Mouse (Mus musculus): ENCODE measurements at regions not wholly inside any gene's neighbourhood (a gene's known extent, or its start where the extent isn't known, plus 50 kb on each side); places are given as distances from the start of the nearest gene placed in this dataset.

- no peak for DNase-seq
These were observed 241.6 kb upstream of the Il12b start for GRCm38 (mm10) chr11:44158236-44158635.

GRCm38 (mm10) chr11:44161734-44162418, 238.0 kb upstream of the Il12b start:
- no peak for DNase-seq

GRCm38 (mm10) chr11:44163049-44163448, 236.8 kb upstream of the Il12b start:
- DNase-seq = no peak

- DNase-seq = no peak
These were observed 236.1 kb upstream of the Il12b start for GRCm38 (mm10) chr11:44163748-44164147.

- no peak for DNase-seq
These were observed 235.7 kb upstream of the Il12b start for GRCm38 (mm10) chr11:44164186-44164585.

- DNase-seq = no peak
These were observed 232.0 kb upstream of the Il12b start for GRCm38 (mm10) chr11:44167724-44168500.

GRCm38 (mm10) chr11:44172478-44172877, 227.4 kb upstream of the Il12b start:
- no peak for DNase-seq

- no peak for DNase-seq
These were observed 226.7 kb upstream of the Il12b start for GRCm38 (mm10) chr11:44173196-44173595.

GRCm38 (mm10) chr11:44174548-44174947, 225.3 kb upstream of the Il12b start:
- no peak for DNase-seq

- no peak for DNase-seq
These were observed 220.2 kb upstream of the Il12b start for GRCm38 (mm10) chr11:44179711-44180110.

GRCm38 (mm10) chr11:44183823-44184222, 216.0 kb upstream of the Il12b start:
- DNase-seq = no peak

- DNase-seq = no peak
These were observed 214.5 kb upstream of the Il12b start for GRCm38 (mm10) chr11:44185218-44185890.

GRCm38 (mm10) chr11:44188202-44188601, 211.7 kb upstream of the Il12b start:
- DNase-seq = no peak

GRCm38 (mm10) chr11:44193806-44194205, 206.1 kb upstream of the Il12b start:
- no peak for DNase-seq

- no peak for DNase-seq
These were observed 197.1 kb upstream of the Il12b start for GRCm38 (mm10) chr11:44202716-44203115.

- DNase-seq = no peak
These were observed 195.5 kb upstream of the Il12b start for GRCm38 (mm10) chr11:44204384-44204783.

- DNase-seq = no peak
These were observed 193.0 kb upstream of the Il12b start for GRCm38 (mm10) chr11:44206866-44207265.

GRCm38 (mm10) chr11:44211871-44212441, 187.9 kb upstream of the Il12b start:
- DNase-seq = peak; percentile 29

- no peak for DNase-seq
These were observed 185.8 kb upstream of the Il12b start for GRCm38 (mm10) chr11:44214095-44214494.

- DNase-seq = no peak
These were observed 183.5 kb upstream of the Il12b start for GRCm38 (mm10) chr11:44216346-44216745.

- no peak for DNase-seq
These were observed 179.9 kb upstream of the Il12b start for GRCm38 (mm10) chr11:44219971-44220370.

- DNase-seq = no peak
These were observed 169.9 kb upstream of the Il12b start for GRCm38 (mm10) chr11:44229996-44230395.

- DNase-seq = no peak
These were observed 164.4 kb upstream of the Il12b start for GRCm38 (mm10) chr11:44235456-44235855.
